Mouse (Mus musculus): Measurements from ENCODE around the gene Kif2c.

GRCm38 (mm10) chr4:117221836-117222235, 39.4 kb upstream of the Kif2c start:
- TF ChIP-seq CTCF (IDR thresholded peaks at IDR 0.05; ENCODE audit: insufficient read depth, low read depth, low read length) (no peak), POLR2A (IDR thresholded peaks at IDR 0.05; ENCODE audit: insufficient read depth, low read depth, low read length) (no peak)
